Mouse (Mus musculus) midbrain, embryonic 14.5 days (tissue): Measurements from ENCODE around the gene Mycn. TPM values are rescaled to one million over a fixed set of nuclear protein-coding genes. Genes with fewer than 3 reads are reported as not detected.

Source experiments
- ATAC-seq: fragments of 200-750 bp; cut with Nextera tagmentation; 2 replicates; pipeline ENCODE4 v1.8.0; 2017; ENCODE audit warnings: moderate number of reproducible peaks, moderate library complexity; ENCODE audit not compliant: low FRiP score, low TSS enrichment
- DNase-seq: peaks from one replicate; pipeline ENCODE4 v3.0.0-alpha.2; 2015
- H3K27ac ChIP-seq: fragments of 300-500 bp; sonication (generic); replicated peaks from 2 replicates; pipeline ENCODE4 v1.5.1; 2014; ENCODE audit warnings: mild to moderate bottlenecking, low read depth, low read length, moderate library complexity
- H3K27me3 ChIP-seq: fragments of 300-500 bp; sonication (generic); 2 replicates; pipeline ENCODE4 v1.6.1; 2014; ENCODE audit warnings: low read length, control low read depth, mixed read lengths; ENCODE audit not compliant: control insufficient read depth, insufficient read depth
- H3K36me3 ChIP-seq: fragments of 300-500 bp; sonication (generic); 2 replicates; pipeline ENCODE4 v1.6.1; 2014; ENCODE audit warnings: low read length, control low read depth; ENCODE audit not compliant: control insufficient read depth, insufficient read depth
- H3K4me1 ChIP-seq: fragments of 300-500 bp; sonication (generic); 2 replicates; pipeline ENCODE4 v1.6.1; 2014; ENCODE audit warnings: mild to moderate bottlenecking, antibody characterized with exemption, low read length, control low read depth; ENCODE audit not compliant: control insufficient read depth, insufficient read depth
- H3K4me2 ChIP-seq: fragments of 300-500 bp; sonication (generic); 2 replicates; pipeline ENCODE4 v1.6.1; 2014; ENCODE audit warnings: mild to moderate bottlenecking, low read length, moderate library complexity
- H3K4me3 ChIP-seq: fragments of 300-500 bp; sonication (generic); replicated peaks from 2 replicates; pipeline ENCODE4 v1.5.1; 2014; ENCODE audit warnings: low read depth, low read length
- H3K9ac ChIP-seq: fragments of 300-500 bp; sonication (generic); replicated peaks from 2 replicates; pipeline ENCODE4 v1.6.1; 2014; ENCODE audit warnings: mild to moderate bottlenecking, low read length, moderate library complexity
- H3K9me3 ChIP-seq: fragments of 300-500 bp; sonication (generic); 2 replicates; pipeline ENCODE4 v1.6.1; 2016; ENCODE audit warnings: low read length, control low read depth, mixed read lengths; ENCODE audit not compliant: control insufficient read depth
- WGBS: fragments of 180-500 bp; shearing (Covaris S2); extraction: QIAGEN DNeasy Blood & Tissue Kit; methylation state at CpG from one replicate; pipeline ENCODE4 v1.1.7; 2014; 5-methylcytosine and 5-hydroxymethylcytosine counted together
- polyA plus RNA-seq: library from polyadenylated mRNA; unstranded; fragments of >200 nt; fragmentation: Nextera tagmentation; extraction: Ambion mirVana; gene quantifications from 2 replicates; pipeline ENCODE4 v1.2.1, GENCODE M21; 2014

The Mycn gene
- polyA plus RNA-seq, 1 experiment from 2014 or later, result 63.1 TPM

GRCm38 (mm10) chr12:12947606-12948005 lies 5.9 kb upstream of the Mycn start:
- no peaks in the 10 kb centered on the region for H3K36me3 ChIP-seq
- no peak overlapping the region for H3K4me2 ChIP-seq
- H3K9me3 ChIP-seq, result no peaks in the 10 kb centered on the region
- H3K4me1 ChIP-seq, result 0 out of 2 replicates have a peak, but pooled peaks cover 7% of the 10 kb centered on the region
- ATAC-seq, result no peak
- no peaks in the 10 kb centered on the region for H3K27me3 ChIP-seq
- WGBS, result 88% methylated on average over 4 of the region's 4 CpGs
- no peak overlapping the region for H3K4me3 ChIP-seq
- DNase-seq, result no peak
- no peak overlapping the region for H3K9ac ChIP-seq
- H3K27ac ChIP-seq, result no peak overlapping the region

GRCm38 (mm10) chr12:12943288-12943687 lies 1.6 kb upstream of the Mycn start:
- H3K4me3 ChIP-seq, result no peak overlapping the region
- 0 out of 2 replicates have a peak overlapping the region, but pooled peaks have one; percentile 97 for H3K27ac ChIP-seq
- ATAC-seq (no peak), DNase-seq (peak; percentile 39)
- no peaks in the 10 kb centered on the region for H3K27me3 ChIP-seq
- WGBS, result 10% methylated on average over 6 of the region's 6 CpGs
- 0 out of 2 replicates have a peak, but pooled peaks cover 7% of the 10 kb centered on the region for H3K4me1 ChIP-seq
- H3K9me3 ChIP-seq, result no peaks in the 10 kb centered on the region
- peak overlapping the region; percentile 95 for H3K4me2 ChIP-seq
- peaks cover 5% of the 10 kb centered on the region; the same call in 1 of the 2 replicates for H3K36me3 ChIP-seq
- H3K9ac ChIP-seq, result peak overlapping the region; percentile 71; the same call in 1 of the 2 replicates

GRCm38 (mm10) chr12:12942364-12943050 lies 793 bp upstream of the Mycn start:
- Histone ChIP-seq H3K27me3 (no peaks in the 10 kb centered on the region), H3K27ac (peak overlapping the region; percentile 97), H3K4me2 (peak overlapping the region; percentile 95), H3K36me3 (peaks cover 7% of the 10 kb centered on the region), H3K9me3 (no peaks in the 10 kb centered on the region), H3K4me3 (peak overlapping the region; percentile 82), H3K4me1 (peaks cover 10% of the 10 kb centered on the region), H3K9ac (peak overlapping the region; percentile 71)
- peak; percentile 66 for ATAC-seq
- under 1% methylated on average over 47 of the region's 47 CpGs for WGBS
- DNase-seq, result peak; percentile 96

DNA sequence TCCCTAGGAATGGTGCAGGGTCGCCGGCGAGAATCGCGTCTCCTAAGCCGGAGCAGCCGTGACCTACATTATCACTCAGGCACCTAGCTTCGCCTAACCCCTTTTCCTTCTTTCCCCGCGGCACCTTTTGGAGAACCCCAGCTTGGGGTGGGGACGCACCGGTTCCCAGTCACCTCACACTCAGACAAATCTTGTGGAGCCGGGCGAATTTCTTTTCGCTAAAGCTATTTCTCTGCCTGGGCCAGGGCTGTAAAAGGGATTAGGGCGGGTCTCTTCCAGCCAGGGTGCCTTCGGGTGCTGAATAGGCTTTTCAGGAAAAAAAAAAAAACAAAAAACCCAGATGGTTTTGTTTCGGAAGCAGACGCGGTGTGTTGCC lies 597 bp downstream of the Mycn start:
- peak; percentile 1; the same call in 1 of the 2 replicates for ATAC-seq

GRCm38 (mm10) chr12:12940466-12941128 lies 1.1 kb downstream of the Mycn start:
- DNase-seq, result peak; percentile 77
- Histone ChIP-seq H3K9ac (peak overlapping the region; percentile 91), H3K4me3 (peak overlapping the region; percentile 82), H3K36me3 (peaks cover 24% of the 10 kb centered on the region), H3K4me2 (peak overlapping the region; percentile 95), H3K9me3 (no peaks in the 10 kb centered on the region), H3K4me1 (peaks cover 16% of the 10 kb centered on the region), H3K27me3 (no peaks in the 10 kb centered on the region), H3K27ac (peak overlapping the region; percentile 97)
- no peak for ATAC-seq
- WGBS, result under 1% methylated on average over 13 of the region's 13 CpGs

More for the DNA sequence above, 597 bp downstream of the Mycn start:
- Histone ChIP-seq H3K4me2 (peak overlapping the region; percentile 95), H3K4me1 (peaks cover 16% of the 10 kb centered on the region), H3K27ac (peak overlapping the region; percentile 97), H3K36me3 (peaks cover 20% of the 10 kb centered on the region), H3K27me3 (no peaks in the 10 kb centered on the region), H3K4me3 (peak overlapping the region; percentile 82), H3K9ac (peak overlapping the region; percentile 91), H3K9me3 (no peaks in the 10 kb centered on the region)
- peak; percentile 70 for DNase-seq
- WGBS, result under 1% methylated on average over 20 of the region's 20 CpGs

DNA sequence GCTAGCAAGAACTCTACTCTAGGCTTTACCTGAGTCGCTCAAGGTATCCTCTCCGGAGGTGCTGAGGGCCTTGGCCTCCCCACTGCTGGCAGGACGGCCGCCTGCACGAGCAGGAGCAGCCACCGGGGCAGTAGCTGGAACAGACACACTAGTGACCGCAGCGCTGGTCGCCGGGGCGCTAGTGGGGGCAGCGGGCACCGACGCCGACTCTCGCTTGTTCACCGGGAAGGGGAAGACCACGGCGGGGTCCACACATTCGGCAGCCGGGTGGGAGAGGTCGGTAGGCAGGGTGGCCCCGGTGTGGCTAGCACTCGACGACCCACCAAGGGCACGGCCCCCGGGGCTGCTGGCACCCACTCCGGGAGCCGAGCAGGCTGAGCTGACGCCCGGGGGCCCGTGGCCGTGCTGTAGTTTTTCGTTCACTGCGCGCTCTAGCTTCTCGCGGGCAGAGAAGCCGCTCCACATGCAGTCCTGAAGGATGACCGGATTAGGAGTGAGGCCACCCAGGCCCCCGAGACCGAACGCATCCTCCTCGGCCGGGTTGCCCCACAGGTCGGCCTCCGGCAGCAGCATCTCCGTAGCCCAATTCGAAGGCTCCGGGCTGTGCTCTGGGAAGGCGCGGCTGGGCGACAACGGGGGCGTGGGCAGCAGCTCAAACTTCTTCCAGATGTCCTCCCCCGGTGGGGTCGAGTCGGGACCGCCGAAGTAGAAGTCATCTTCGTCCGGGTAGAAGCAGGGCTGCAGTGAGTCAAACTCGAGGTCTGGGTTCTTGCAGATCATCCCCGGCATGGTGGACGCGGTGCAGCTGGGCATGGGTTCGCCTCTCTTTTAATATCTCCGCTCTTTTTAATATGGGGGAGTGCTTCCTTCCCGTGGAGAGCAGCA lies 1.9 kb downstream of the Mycn start:
- Histone ChIP-seq H3K4me2 (peak overlapping the region; percentile 95), H3K27ac (peak overlapping the region; percentile 97), H3K4me3 (peak overlapping the region; percentile 82), H3K27me3 (no peaks in the 10 kb centered on the region), H3K9me3 (no peaks in the 10 kb centered on the region), H3K36me3 (peaks cover 32% of the 10 kb centered on the region), H3K9ac (peak overlapping the region; percentile 91), H3K4me1 (peaks cover 16% of the 10 kb centered on the region)
- ATAC-seq (no peak), DNase-seq (peak; percentile 59)
- under 1% methylated on average over 69 of the region's 69 CpGs for WGBS

GRCm38 (mm10) chr12:12938850-12939249 lies 2.9 kb downstream of the Mycn start:
- ATAC-seq (0 out of 2 replicates have a peak, but pooled peaks have one; percentile 3), DNase-seq (peak; percentile 91)
- 0% methylated on average over 12 of the region's 12 CpGs for WGBS
- Histone ChIP-seq H3K4me1 (peaks cover 16% of the 10 kb centered on the region), H3K9me3 (no peaks in the 10 kb centered on the region), H3K27me3 (no peaks in the 10 kb centered on the region), H3K27ac (peak overlapping the region; percentile 97), H3K4me3 (peak overlapping the region; percentile 82), H3K9ac (peak overlapping the region; percentile 91), H3K4me2 (peak overlapping the region; percentile 95), H3K36me3 (peaks cover 37% of the 10 kb centered on the region)

DNA sequence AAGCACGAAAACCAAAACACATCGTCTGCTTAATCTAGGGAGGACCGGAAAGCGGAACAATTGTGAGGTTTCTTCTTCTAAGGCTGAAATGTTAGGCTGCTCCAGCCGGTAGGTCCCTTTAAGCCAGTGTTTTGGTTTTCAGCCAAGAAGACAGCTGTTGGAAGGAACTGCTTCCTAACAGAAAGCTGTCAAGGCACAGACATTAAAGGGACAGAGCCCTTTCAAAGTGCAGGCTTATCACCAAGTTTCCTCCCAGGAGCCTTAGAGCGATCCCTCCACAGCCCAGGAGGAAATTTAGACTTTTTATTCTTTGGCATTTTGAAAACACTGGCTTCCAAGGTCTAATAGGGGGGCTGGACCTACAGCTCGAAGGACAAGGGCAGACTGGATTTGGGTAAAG lies 3.4 kb downstream of the Mycn start:
- Histone ChIP-seq H3K4me3 (peak overlapping the region; percentile 82), H3K36me3 (peaks cover 37% of the 10 kb centered on the region), H3K9me3 (no peaks in the 10 kb centered on the region), H3K4me1 (peaks cover 16% of the 10 kb centered on the region), H3K27me3 (no peaks in the 10 kb centered on the region), H3K9ac (peak overlapping the region; percentile 91), H3K4me2 (peak overlapping the region; percentile 95), H3K27ac (peak overlapping the region; percentile 97)
- DNase-seq (peak; percentile 90), ATAC-seq (no peak)
- WGBS, result under 1% methylated on average over 7 of the region's 7 CpGs
